18 mouse cellular contexts compared by ENCODE assay signal in the genomic region with DNA sequence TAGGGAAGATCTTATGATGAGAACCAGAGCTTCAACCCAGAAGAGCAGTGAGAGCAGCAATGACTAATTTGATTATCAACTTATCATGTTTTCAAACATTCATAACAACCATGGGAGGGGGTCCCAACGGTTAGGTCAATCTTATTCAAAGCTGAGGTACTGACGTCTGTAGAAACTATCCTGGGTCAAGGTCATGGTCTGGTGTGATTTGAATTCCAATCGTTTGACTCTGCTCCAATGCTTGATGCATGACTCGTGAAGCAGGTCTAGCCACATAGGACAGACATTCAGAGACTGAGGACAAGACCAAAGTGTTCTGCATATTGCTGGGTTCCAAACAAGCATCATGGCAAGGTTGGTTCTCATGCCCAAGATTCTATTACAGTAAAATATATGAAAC.
"Had no signal": no experiment of that assay in that cellular context is flagged by ENCODE, and none has a peak within 500 bp of the region (broad histone marks: within the 10 kb centered on the region; RNA-seq: fewer than 3 reads in every experiment).

No protein-coding gene starts in this region.

- H3K9me3 ChIP-seq: liver, embryonic 13.5 days; midbrain, embryonic 10.5 days; neural tube, embryonic 12.5 days; neural tube, embryonic 15.5 days had no signal

- H3K9ac ChIP-seq: liver, embryonic 13.5 days; neural tube, embryonic 12.5 days; neural tube, embryonic 15.5 days had no signal

- ATAC-seq: inflammation-experienced regulatory T-cells, adult 6 months; intestine, embryonic 16.5 days had no signal

- H3K27me3 ChIP-seq: liver, embryonic 13.5 days; megakaryocyte, embryonic 14.5 days; neural tube, embryonic 12.5 days; neural tube, embryonic 15.5 days had no signal

- H3K36me3 ChIP-seq: liver, embryonic 13.5 days; midbrain, embryonic 10.5 days; neural tube, embryonic 12.5 days; neural tube, embryonic 15.5 days had no signal

- DNase-seq: kidney, adult 18-20 months; kidney, adult 9 months; kidney, postnatal 14 days; layer of hippocampus, adult 9-11 months; liver, embryonic 13.5 days; midbrain, embryonic 14.5 days; right cerebral cortex, adult 18-20 months; right cerebral cortex, postnatal 14 days; right cerebral cortex, postnatal 4 days; thymus, postnatal 25 days had no signal

- H3K4me1 ChIP-seq: liver, embryonic 13.5 days; neural tube, embryonic 15.5 days had no signal

- H3K4me3 ChIP-seq: layer of hippocampus, adult 2 months; liver, embryonic 13.5 days; megakaryocyte, embryonic 14.5 days; midbrain, embryonic 10.5 days; neural tube, embryonic 12.5 days; neural tube, embryonic 15.5 days had no signal

- H3K4me2 ChIP-seq: liver, embryonic 13.5 days; neural tube, embryonic 12.5 days; neural tube, embryonic 15.5 days had no signal

- H3K27ac ChIP-seq: layer of hippocampus, adult 2 months; liver, embryonic 13.5 days; neural tube, embryonic 12.5 days; neural tube, embryonic 15.5 days; stomach, postnatal 0 days had no signal
